8 mouse cellular contexts compared by ENCODE assay signal in the genomic region with DNA sequence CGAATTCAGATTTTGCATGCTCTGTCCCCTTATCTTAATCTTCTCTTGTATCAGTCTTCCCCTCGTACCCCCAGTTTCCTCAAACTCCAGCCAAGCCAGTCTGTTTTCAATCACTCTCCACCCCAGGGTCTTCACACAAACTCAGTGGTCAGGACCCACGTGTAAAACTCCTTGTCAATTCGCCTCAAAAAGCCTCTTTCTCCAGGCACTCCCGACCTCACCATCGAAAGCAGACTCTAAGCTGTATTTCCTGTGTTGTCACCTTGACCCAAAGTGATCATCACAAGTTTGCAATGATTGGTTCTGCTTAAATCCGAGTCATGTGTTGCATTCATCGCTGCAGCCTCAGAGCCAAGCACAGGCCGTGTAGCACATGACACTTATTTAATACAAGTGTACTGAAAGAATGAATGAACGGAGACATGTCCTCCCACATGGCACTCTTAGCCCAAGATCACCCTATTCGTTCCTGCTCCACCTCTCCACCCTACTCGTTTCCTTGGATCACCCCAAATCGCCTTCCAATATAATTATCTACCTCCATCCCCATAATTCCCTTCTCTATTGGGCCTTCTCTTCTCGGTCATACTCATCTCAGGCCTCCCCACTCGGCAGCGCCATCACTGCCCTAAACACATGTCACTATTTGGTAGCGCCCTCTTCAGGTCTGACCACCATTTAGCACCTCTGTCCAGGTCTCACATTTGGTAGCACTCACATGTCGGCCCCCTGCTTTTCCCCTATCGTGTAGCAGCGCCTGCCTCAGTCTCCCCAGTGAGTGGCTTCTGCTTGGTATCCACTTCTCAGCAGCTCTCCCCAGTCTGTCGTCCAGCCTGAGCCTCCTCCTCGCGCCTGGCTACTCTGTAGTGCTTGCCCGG. TPM values are rescaled to one million over a fixed set of nuclear protein-coding genes. Genes with fewer than 3 reads are reported as not detected.
DNase-seq lines count a peak whose midpoint lies in the region; ATAC-seq and TF ChIP-seq lines count a peak whose summit lies in the region.

No protein-coding gene starts in this region.

- H3K9me3 ChIP-seq in forebrain, embryonic 14.5 days (replicated peaks; ENCODE audit: control insufficient read depth, low read length): no peaks in the 10 kb centered on the region
- no peaks in the 10 kb centered on the region for H3K9me3 ChIP-seq in midbrain, embryonic 10.5 days (replicated peaks)

- peaks cover 52% of the 10 kb centered on the region for H3K79me2 ChIP-seq in C2C12 (ENCODE audit: control insufficient read depth, insufficient read depth)

- H3K9ac ChIP-seq in forebrain, embryonic 14.5 days (ENCODE audit: low read length): peak overlapping the region; percentile 88

- TF ChIP-seq CTCF in gastrocnemius, adult 2 months (IDR thresholded peaks at IDR 0.05): peak; percentile 61
- peak; percentile 68 for TF ChIP-seq CTCF in C2C12 (IDR thresholded peaks at IDR 0.05; ENCODE audit: control insufficient read depth, insufficient read depth, insufficient read length)

- intact Hi-C loops in gastrocnemius, adult 2 months (cut with DNase I): no loop called here

- peak overlapping the region; percentile 98 for H3K27ac ChIP-seq in gastrocnemius, adult 2 months
- 0 out of 2 replicates have a peak overlapping the region, but pooled peaks have one; percentile 27 for H3K27ac ChIP-seq in forebrain, embryonic 14.5 days (ENCODE audit: low read depth, low read length)
- peak overlapping the region; percentile 96 for H3K27ac ChIP-seq in midbrain, embryonic 10.5 days (replicated peaks)

- H3K27me3 ChIP-seq in C2C12 (ENCODE audit: control insufficient read depth, insufficient read depth, insufficient read length): no peaks in the 10 kb centered on the region
- H3K27me3 ChIP-seq in forebrain, embryonic 14.5 days (replicated peaks; ENCODE audit: control insufficient read depth, insufficient read depth, low read length): no peaks in the 10 kb centered on the region
- peaks cover 5% of the 10 kb centered on the region; the same call in 1 of the 2 replicates for H3K27me3 ChIP-seq in midbrain, embryonic 10.5 days (ENCODE audit: low read depth, poor library complexity, severe bottlenecking)

- 10% methylated on average over 24 of the region's 24 CpGs for WGBS in forebrain, embryonic 14.5 days
- 11% methylated on average over 24 of the region's 24 CpGs for WGBS in midbrain, embryonic 10.5 days

- peak; percentile 7 for DNase-seq in gastrocnemius, adult 2 months
- DNase-seq in gastrocnemius, postnatal 10 days: no peak
- peak; percentile 69 for DNase-seq in c-Kit-negative CD71-positive TER-119-positive erythroid progenitor cells, embryonic 14.5 days (ENCODE audit: low read depth, low spot score)
- DNase-seq in forebrain, embryonic 14.5 days (ENCODE audit: low spot score): peak; percentile 75
- peak; percentile 64 for DNase-seq in layer of hippocampus, adult 9-10 months (ENCODE audit: low spot score)
- peak; percentile 24 for DNase-seq in midbrain, embryonic 10.5 days (ENCODE audit: low spot score)
- DNase-seq in thymus, postnatal 25 days: peak; percentile 57

- H3K4me2 ChIP-seq in forebrain, embryonic 14.5 days (ENCODE audit: low read length): peak overlapping the region; percentile 73

- peaks cover 29% of the 10 kb centered on the region for H3K79me3 ChIP-seq in C2C12 (ENCODE audit: low read depth)

- H3K4me1 ChIP-seq in forebrain, embryonic 14.5 days (ENCODE audit: control insufficient read depth, insufficient read depth, low read length): peaks cover 13% of the 10 kb centered on the region
- H3K4me1 ChIP-seq in midbrain, embryonic 10.5 days: peaks cover 27% of the 10 kb centered on the region

- H3K4me3 ChIP-seq in gastrocnemius, adult 2 months: peak overlapping the region; percentile 87
- peak overlapping the region; percentile 57 for H3K4me3 ChIP-seq in C2C12 (ENCODE audit: insufficient read depth, poor library complexity, severe bottlenecking)
- peak overlapping the region; percentile 81 for H3K4me3 ChIP-seq in forebrain, embryonic 14.5 days (ENCODE audit: low read depth, low read length)
- H3K4me3 ChIP-seq in midbrain, embryonic 10.5 days: peak overlapping the region; percentile 70

- peaks cover 5% of the 10 kb centered on the region for H3K36me3 ChIP-seq in C2C12 (ENCODE audit: control insufficient read depth, insufficient read depth)
- peaks cover 28% of the 10 kb centered on the region for H3K36me3 ChIP-seq in forebrain, embryonic 14.5 days (ENCODE audit: control insufficient read depth, insufficient read depth, low read length)
- peaks cover 43% of the 10 kb centered on the region for H3K36me3 ChIP-seq in midbrain, embryonic 10.5 days

- H3ac ChIP-seq in C2C12 (ENCODE audit: control insufficient read depth, insufficient read length, low read depth): peak overlapping the region; percentile 82

- ATAC-seq in forebrain, embryonic 14.5 days: peak; percentile 71; the same call in 1 of the 2 replicates

TF ChIP-seq in C2C12, 6 proteins besides CTCF, POLR2A, EP300 and RAD21:
- TF ChIP-seq FOSL1 (IDR thresholded peaks at IDR 0.05; ENCODE audit: insufficient read depth, low read length, poor library complexity, severe bottlenecking): no peak
- no peak for TF ChIP-seq MYOG (IDR thresholded peaks at IDR 0.05; ENCODE audit: control insufficient read depth, extremely low read depth, insufficient read length)
- TF ChIP-seq MAX (IDR thresholded peaks at IDR 0.05): no peak
- TF ChIP-seq MYOD1 (IDR thresholded peaks at IDR 0.05; ENCODE audit: control insufficient read depth, insufficient read length, low read depth): no peak
- no peak for TF ChIP-seq CEBPB (IDR thresholded peaks at IDR 0.05; ENCODE audit: low read depth)
- no peak for TF ChIP-seq USF1 (IDR thresholded peaks at IDR 0.05; ENCODE audit: low read depth)

RNA-seq across cellular contexts. Expression of gene Ppp5c, which starts 0.8 kb away (rescaled TPM):
- 10 to 100 TPM; 64.8 to 65.8 TPM for total RNA-seq in gastrocnemius, adult 2 months (2021)
- total RNA-seq in gastrocnemius, postnatal 10 days (2021): 10 to 100 TPM; 54.1 to 69.8 TPM
- 143 TPM for polyA plus RNA-seq in C2C12 (2012; fragmentation: generic; extraction: Trizol)
- 112 and 115 TPM in 2 replicates for polyA plus RNA-seq in forebrain, embryonic 14.5 days (2014; fragmentation: Nextera tagmentation; extraction: Ambion mirVana)
- polyA plus RNA-seq in midbrain, embryonic 10.5 days (2016; fragmentation: Nextera tagmentation; extraction: Ambion mirVana): 135 and 142 TPM in 2 replicates

RNA-seq across cellular contexts. Expression of gene Ccdc8, which starts 34.4 kb away (rescaled TPM):
- total RNA-seq in gastrocnemius, adult 2 months (2021): 1 to 10 TPM in 1 of 2 experiments, under 1 TPM in 1; 0.74 to 1.5 TPM
- total RNA-seq in gastrocnemius, postnatal 10 days (2021): 10 to 100 TPM; 10.7 to 13.3 TPM
- polyA plus RNA-seq in C2C12 (2012; fragmentation: generic; extraction: Trizol): 9.7 TPM
- 3.4 and 3.7 TPM in 2 replicates for polyA plus RNA-seq in forebrain, embryonic 14.5 days (2014; fragmentation: Nextera tagmentation; extraction: Ambion mirVana)
- polyA plus RNA-seq in midbrain, embryonic 10.5 days (2016; fragmentation: Nextera tagmentation; extraction: Ambion mirVana): 8.7 and 9.0 TPM in 2 replicates

RNA-seq across cellular contexts. Expression of gene Hif3a, which starts 35.3 kb away (rescaled TPM):
- total RNA-seq in gastrocnemius, adult 2 months (2021): 1 to 10 TPM in 1 of 2 experiments, under 1 TPM in 1; 0.84 to 1.6 TPM
- total RNA-seq in gastrocnemius, postnatal 10 days (2021): 1 to 10 TPM; 1.9 to 3.1 TPM
- polyA plus RNA-seq in C2C12 (2012; fragmentation: generic; extraction: Trizol): not detected
- 2.8 and 5.7 TPM in 2 replicates for polyA plus RNA-seq in forebrain, embryonic 14.5 days (2014; fragmentation: Nextera tagmentation; extraction: Ambion mirVana)
- 4.3 and 5.1 TPM in 2 replicates for polyA plus RNA-seq in midbrain, embryonic 10.5 days (2016; fragmentation: Nextera tagmentation; extraction: Ambion mirVana)

RNA-seq across cellular contexts. Expression of gene Gm42372, which starts 44.1 kb away (rescaled TPM):
- total RNA-seq in gastrocnemius, adult 2 months (2021): not detected
- under 1 TPM in 1 of 2 experiments, not detected in 1; 0.16 TPM for total RNA-seq in gastrocnemius, postnatal 10 days (2021)
- not detected for polyA plus RNA-seq in C2C12 (2012; fragmentation: generic; extraction: Trizol)
- 3.8 and 3.9 TPM in 2 replicates for polyA plus RNA-seq in forebrain, embryonic 14.5 days (2014; fragmentation: Nextera tagmentation; extraction: Ambion mirVana)
- 1.3 TPM in 2 replicates for polyA plus RNA-seq in midbrain, embryonic 10.5 days (2016; fragmentation: Nextera tagmentation; extraction: Ambion mirVana)

RNA-seq across cellular contexts. Expression of gene Psg16, which starts 46.9 kb away (rescaled TPM):
- under 1 TPM; 0.08 to 0.14 TPM for total RNA-seq in gastrocnemius, adult 2 months (2021)
- total RNA-seq in gastrocnemius, postnatal 10 days (2021): under 1 TPM; 0.05 to 0.14 TPM
- polyA plus RNA-seq in C2C12 (2012; fragmentation: generic; extraction: Trizol): not detected
- polyA plus RNA-seq in forebrain, embryonic 14.5 days (2014; fragmentation: Nextera tagmentation; extraction: Ambion mirVana): 1.6 and 2.1 TPM in 2 replicates
- 0.02 and 0.06 TPM in 2 replicates for polyA plus RNA-seq in midbrain, embryonic 10.5 days (2016; fragmentation: Nextera tagmentation; extraction: Ambion mirVana)

Comparison
In these comparisons a context has a peak if more than half of its experiments do, and no peak if none do; other contexts are left out.
1. H3K27ac ChIP-seq: peak in every context shown above with its lines; median percentile 98 in gastrocnemius, adult 2 months; 96 in midbrain, embryonic 10.5 days; 27 in forebrain, embryonic 14.5 days.